Mouse (Mus musculus): ENCODE measurements around the gene Svs6.
"Not testable (repeated sequence)": the region's sequence is repeated elsewhere in the genome, so short reads cannot be mapped to it uniquely, and the experiment has no call there.

Svs6 gene

DNA sequence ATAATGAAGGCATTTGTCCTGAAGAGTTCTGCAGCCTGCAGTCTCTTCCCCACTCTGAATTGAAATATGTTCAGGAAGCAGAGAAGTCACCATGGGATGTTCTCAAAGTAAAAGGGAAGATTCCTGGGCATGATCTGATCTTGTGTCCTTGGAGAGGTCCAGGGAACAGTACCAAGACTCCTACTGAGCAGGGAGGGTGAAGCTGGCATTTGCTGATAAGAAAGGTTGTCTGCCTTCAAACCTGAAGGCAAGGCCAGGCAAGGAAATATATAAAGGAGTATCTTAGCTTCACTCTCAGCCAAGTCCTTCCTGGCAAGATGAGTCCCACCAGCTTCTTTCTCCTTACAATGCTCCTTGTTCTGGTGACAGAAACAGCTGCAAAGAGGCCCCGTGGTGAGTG is at the start of gene Svs6:
TSS of gene Svs6 (plus strand) at position 301 of the 400 bp plus-strand sequence.
- DNase-seq, result not testable (repeated sequence)

DNA sequence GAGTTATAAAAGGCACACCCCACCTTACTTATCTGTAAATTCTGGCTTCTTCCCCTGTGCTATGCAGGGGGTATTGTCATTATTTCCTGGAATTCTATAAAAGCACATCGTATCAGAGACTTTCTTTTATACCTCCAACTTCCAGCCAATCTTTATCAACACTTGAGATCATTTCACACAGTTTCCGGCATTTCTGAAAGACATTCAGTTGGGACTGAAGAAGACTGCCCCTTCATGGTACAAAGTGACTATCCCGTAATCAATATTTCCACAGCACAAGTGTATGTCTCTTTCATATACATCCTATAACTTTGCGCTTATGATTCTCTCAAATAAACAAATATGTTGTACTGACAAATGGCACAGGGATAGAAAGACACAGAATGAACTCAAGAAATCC is 38.2 kb upstream of the Svs6 start, which contains the start of gene Svs4:
TSS of gene Svs4 (minus strand) at position 101 of the 400 bp plus-strand sequence.
- DNase-seq, result no peak

DNA sequence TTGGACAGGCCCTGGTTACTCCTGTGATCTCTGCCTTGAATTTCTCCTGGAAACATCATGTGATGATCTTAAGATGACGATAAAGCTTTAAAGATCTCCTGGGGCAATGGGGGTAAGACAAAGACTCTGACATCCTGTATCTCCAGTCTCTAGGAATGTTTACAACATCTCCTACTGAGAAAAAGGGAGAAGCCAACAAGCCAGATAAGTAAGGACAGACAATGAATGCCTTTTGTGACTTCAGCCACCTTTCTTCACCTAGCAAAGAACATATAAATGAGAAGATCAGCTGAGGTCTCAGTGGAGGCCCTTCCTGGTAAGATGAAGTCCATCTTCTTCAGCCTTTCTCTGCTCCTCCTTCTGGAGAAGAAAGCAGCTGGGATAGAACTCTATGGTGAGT is 27.6 kb upstream of the Svs6 start, which contains the start of gene Svs3a:
TSS of gene Svs3a (plus strand) at position 301 of the 400 bp plus-strand sequence.
- DNase-seq, result not testable (repeated sequence)

DNA sequence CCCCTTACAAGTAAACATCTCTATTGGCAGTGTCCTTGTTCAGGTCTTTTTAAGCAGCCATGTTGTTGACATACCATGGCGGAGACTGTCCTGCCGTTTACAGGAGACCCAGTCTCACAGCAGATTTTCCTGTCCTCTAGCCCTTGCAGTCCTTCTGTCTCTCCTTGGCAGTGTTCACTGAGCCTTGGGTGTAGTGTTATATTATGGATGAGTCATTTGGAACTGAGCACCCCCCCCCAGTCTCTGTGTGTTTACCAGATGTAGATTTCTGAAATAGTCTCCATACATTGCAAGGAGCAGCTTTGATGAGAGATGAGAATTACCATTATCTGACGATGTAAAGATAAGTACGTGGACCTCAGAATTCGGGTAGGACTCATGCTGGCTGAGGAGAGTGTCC is 4.0 kb upstream of the Svs6 start:
- DNase-seq, result no peak

DNA sequence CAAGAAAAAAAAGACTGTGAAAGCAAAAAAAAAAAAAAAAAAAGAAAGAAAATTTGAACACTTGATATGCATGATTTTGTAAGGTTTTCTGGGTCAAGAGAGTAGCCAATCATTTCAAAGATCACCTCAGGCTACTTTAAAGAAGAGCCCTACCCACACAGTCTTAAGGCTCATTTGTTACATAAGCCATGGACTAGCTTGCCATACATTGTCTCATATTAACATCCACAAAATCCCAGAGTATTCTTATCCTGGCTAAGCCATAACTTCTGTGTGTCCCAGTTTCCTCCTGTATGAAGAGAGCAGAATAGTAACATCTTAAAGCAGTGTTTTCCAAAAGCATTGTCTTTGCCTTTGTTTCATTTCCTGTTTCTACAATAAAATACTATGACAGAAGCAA is 1.1 kb upstream of the Svs6 start:
- not testable (repeated sequence) for DNase-seq

DNA sequence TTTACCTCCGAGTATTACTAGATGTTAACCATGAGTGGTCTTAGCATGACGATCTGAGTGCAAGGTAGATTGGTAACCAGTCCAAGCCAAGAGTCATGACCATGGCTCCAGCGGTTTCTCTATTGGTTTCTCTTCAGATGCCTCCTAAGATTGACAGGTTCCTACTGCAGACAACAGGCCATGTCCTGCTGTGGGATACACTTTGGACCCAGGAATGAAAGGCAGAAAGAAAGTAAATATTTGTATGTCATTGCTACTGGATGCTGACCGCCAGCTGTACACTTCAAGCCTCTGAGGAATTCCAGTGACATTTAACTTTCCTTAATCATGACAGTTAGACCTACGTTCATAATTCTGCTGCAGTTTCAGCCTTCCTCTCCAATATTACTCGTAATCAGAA is 4.4 kb downstream of the Svs6 start:
- DNase-seq, result no peak

DNA sequence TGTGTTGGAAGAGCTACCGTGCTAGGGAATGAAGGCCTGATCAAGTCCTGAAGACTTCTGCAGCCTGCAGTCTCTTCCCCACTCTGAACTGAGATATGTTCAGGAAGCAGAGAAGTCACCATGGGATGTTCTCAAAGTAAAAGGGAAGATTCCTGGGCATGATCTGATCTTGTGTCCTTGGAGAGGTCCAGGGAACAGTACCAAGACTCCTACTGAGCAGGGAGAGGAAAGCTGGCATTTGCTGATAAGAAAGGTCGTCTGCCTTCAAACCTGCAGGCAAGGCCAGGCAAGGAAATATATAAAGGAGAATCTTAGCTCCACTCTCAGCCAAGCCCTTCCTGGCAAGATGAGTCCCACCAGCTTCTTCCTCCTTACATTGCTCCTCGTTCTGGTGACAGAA is 15.9 kb downstream of the Svs6 start, which contains the start of gene Svs5:
TSS of gene Svs5 (plus strand) at position 301 of the 400 bp plus-strand sequence.
- DNase-seq, result not testable (repeated sequence)

DNA sequence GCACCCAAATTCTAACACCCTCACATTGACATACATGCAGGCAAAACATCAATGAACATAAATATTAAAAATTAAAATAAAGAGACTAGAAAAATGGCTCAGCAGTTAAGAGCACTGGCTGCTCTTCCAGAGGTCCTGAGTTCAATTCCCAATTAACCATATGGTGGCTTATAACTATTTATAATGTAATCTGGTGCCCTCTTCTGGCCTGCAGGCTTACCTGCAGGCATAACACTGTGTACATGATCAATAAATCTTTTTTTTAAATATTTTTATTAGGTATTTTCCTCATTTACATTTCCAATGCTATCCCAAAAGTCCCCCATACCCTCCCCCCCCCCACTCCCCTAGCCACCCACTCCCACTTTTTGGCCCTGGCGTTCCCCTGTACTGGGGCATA is 27.2 kb downstream of the Svs6 start:
- not testable (repeated sequence) for DNase-seq

DNA sequence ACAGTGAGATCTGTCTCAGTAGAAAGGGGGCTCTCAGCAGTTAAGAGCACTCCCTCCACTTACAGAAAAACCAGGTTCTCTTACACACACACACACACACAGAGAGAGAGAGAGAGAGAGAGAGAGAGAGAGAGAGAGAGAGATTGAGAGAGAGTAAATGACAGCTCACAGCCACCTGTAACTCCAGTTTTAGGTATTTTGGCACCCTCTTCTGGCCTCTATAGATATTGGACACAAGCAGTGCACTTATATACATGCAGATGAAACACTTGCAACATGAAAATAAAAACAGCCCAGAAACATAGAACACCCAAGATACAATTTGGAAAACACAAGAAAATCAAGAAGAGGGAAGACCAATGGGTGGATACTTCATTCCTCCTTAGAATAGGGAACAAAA is 31.1 kb downstream of the Svs6 start:
- DNase-seq, result not testable (repeated sequence)

DNA sequence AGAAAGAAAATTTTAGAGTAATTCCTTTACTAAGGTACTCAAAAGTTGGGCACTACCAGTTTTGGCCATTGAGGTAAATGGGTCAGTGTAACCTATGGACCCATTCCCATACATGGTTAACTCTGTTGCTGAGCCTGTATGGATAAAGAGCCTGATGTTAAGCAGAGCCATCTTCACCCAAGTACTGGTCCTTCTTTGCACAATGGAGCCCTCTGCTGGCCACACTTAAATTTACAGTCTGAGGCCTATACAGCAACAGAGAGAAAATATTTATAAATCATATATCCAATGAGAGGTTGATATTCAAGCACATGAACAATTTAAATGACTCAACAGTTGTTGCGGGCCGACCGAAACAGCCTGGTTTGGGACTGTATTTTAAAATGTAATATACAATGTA is 32.4 kb downstream of the Svs6 start:
- peak; percentile 47 for DNase-seq

DNA sequence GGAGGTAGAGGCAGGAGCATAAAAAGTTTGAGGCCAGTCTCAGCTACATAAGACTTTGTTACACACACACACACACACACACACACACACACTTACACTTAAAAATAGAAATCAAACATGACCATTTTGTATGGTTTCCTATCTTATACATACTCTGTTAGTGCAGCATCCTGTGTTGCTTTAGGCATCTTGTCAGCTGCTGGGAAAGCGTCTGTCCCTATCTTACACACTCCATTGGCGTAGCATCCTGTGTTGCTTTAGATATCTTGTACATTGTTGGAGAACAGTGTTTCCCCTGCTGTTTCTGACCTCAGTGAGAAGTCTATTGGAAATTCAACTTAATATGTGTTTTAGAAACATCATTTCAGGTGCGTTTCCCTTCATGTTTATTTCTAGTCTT is 36.1 kb downstream of the Svs6 start:
- no peak for DNase-seq

DNA sequence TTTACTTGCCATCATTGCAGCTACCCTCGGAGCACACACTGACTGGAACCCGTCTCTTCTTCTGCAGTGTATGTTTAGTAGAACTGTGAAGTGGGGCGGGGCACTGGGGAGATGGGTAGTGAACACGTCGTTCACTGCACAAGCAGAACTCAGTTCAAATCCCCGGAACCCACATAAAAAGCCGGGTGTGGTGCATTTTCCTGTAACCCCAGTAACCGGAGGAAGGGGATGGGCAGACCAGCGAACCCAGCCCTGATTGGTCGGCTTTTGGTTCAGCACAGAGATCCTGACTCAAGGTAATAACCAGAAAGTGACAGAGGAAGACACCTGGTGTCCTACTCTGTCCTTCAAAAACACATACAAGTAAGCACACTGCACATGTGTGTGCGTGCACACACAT is 36.8 kb downstream of the Svs6 start:
- DNase-seq, result no peak

DNA sequence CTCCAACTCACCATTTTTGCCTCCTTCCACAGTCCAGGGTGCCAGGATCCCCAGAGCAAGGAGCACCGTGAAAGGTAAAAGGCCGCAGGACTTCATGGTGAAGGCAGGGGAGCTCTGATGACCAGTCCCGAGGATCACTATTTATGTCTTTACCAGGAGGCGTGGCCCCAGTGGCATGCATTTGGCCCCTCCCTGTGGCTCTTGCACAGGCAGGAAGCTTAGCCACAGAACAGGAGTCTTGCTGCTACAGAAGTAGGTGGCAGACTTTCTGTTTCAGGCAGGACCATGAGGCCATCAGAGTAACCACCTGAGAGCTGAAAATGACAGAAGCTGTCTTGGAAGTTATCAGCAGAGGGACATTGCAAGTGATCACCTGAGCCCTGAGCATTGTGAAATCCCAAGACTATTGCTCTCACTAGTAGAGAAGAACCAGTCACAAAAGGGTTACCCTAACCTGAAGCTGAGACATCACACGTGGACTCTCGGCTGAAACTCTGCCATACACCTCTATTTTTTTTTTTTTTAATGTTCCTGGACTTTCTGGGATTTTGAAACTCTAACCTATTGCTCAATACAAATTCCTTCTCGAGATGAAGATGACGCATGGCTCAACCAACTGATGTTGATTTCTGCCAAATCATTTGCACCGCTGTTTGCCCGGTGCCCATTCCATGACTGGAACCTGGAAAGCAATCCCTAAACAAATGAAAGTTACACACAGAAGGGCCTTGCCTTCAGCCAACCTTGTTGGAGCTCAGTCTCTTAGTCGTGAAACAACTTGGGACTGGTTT is 39.8 kb downstream of the Svs6 start:
- peak; percentile 25 for DNase-seq

DNA sequence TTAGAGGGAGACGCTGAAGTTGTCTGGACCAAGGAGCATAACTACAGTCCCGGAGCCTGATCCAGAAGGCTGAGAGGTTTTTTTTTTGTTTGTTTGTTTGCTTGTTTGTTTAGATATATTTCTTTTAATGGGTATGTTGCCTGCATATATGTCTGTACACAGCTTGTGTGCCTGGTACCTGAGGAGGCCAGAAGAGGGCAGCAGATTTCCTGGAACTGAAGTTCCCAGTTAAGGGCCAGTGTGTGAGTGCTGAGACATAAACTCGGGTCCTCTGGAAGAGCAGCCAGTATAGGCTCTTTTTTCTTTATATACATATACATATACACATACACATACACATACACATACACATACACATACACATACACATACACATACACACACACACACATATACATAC is 41.8 kb downstream of the Svs6 start:
- no peak for DNase-seq

DNA sequence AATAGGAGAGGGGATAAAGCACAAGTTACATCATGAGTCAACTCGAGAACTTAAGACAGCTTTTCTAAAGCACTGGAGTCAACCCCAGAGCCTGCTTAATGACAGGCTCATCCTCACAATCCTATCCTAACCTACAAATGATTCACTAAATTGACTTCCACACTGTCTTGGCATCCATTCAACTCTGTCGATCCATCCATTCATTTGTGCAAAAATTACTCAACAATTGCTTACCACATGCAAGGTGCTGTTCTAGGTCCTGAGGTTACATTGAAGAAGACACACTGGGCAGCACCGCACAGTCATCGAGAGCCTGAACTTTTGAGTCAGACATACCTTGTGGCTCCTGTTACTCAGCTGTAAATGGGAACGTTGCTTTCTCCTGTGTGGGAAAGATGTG is 42.5 kb downstream of the Svs6 start:
- DNase-seq, result no peak

DNA sequence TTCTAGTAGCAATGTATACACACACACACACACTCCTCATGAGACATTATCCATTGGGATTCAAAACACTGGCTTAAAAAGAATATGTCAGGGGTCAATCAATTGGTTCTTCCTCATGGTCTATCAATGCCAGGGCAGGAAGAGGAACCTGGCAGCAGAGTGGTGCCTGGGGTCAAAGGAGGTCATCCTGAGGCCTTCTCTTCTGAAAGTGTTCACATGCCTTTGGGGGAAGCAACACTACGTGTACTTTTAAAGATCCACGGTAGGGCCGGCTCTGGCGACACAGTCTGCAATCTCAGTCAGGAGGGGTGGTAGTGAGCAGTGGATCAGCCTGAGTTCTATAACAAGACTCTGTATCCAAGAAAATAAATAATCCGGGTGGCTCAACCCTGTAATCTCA is 43.1 kb downstream of the Svs6 start:
- no peak for DNase-seq

DNA sequence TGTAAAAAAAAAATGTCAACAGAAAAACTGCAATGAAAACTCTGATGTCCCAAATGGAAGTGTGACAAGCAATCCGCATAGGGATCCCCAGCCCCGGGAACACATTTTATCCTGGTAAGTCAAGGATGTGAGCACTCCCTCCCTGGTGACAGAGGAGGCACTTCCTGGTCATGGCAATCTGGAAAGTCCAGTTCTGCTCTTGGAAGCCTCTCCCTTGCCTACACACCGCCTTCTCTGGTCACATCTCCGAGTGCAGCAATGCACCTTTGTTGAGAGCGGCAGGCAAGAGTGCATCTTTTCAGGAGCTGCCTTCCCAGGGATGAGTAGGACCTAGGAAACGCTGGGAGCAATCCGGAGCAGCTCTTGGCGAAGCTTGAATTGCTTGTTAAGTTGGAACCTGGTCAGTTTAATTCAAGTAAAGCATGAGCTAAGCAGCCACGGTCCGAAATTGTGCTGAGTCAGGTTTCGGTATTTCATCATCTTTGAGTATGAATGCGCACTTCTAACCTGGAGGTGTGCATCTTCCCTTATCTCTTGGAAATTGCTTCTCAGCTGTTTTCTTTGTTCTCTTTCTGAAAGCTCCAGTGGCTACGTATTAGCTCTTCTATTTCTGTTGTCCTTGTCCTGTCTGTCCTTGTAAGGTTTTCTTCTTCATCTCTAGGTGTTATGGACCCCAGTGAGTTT is 44.6 kb downstream of the Svs6 start:
- DNase-seq, result no peak

DNA sequence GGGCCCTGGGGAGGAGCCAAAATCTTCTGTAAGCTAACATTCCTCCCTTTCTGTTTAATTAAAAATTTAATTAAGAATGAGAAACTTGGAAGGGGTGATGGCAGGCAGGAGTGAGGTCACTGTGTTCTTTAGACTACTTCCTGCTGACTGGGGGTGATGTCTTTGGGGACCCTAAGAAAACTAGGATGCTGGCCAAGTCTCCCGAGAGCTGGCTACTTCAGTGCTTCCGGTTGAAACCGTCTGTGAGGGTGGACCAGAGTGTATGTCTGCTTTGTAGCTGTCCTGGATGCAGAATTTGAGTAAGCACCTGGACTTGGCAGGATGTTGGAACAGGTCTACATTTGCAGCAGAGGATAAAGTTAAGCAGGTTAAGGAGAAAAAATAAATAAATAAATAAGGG is 50.4 kb downstream of the Svs6 start:
- no peak for DNase-seq

All from lung, postnatal 10 days (tissue).